Mouse (Mus musculus): ENCODE measurements around the gene Slc36a4. TPM values are rescaled to one million over a fixed set of nuclear protein-coding genes. Genes with fewer than 3 reads are reported as not detected.

Gene Slc36a4
- polyA plus RNA-seq (2015; fragmentation: Nextera tagmentation; extraction: Ambion mirVana): 1.5 and 1.7 TPM in 2 replicates

DNA sequence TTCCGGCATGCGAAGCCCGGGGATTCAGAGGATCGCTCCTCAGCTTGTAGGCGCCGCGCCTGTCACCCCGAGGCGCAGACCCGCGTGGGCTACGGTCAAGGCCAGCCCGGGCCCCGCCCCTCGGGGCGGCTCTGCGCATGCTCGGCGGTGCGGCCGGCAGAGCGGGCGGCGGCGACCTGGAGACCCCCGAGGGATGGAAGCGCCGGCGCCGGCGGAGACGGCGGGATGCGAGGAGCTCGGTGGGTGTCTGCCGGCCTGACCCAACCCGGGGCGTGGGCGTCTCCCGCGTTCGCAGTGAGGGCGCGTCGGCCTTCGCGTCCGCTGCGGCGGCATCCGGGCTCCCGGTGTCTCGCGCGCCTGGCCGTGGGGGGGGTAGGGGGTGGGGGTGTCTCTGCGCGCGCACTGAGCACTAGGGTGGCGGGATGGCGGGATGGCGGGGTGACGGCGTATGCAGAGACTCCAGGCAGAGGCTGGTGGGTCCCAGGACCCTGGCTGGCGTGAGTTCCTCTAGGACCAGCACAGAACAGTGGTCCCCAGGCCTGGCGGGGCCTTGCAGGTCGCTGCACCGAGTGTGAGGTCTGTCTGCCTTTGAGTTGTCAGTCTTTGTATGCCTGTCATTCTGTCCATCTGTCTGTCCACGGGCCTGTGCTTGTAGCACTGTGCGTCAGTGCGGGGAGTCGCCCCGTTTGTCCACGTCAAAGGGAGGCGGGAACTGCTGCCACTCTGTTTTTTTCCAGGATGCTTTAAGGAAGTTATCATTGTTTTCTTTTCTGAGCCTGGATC, at the start of gene Slc36a4:
Slc36a4 (plus strand) TSS at position 140 of the 783 bp plus-strand sequence.
- Histone ChIP-seq H3K9ac (ENCODE audit: low read depth, low read length) (peak within 1 kb of the TSS; percentile 57), H3K4me2 (ENCODE audit: low read depth, low read length) (peak within 1 kb of the TSS; percentile 75), H3K27me3 (ENCODE audit: control insufficient read depth, insufficient read depth, low read depth, low read length) (no peaks in the 10 kb centered on the region; the same call in 1 of the 2 replicates), H3K9me3 (replicated peaks; ENCODE audit: control insufficient read depth, low read length) (no peaks in the 10 kb centered on the region), H3K4me1 (ENCODE audit: control insufficient read depth, low read depth, low read length) (no peaks in the 10 kb centered on the region; the same call in 1 of the 2 replicates), H3K4me3 (ENCODE audit: low read depth, low read length) (peak within 1 kb of the TSS; percentile 62), H3K27ac (ENCODE audit: low read length) (peak within 1 kb of the TSS; percentile 12; the same call in 1 of the 2 replicates), H3K36me3 (ENCODE audit: control insufficient read depth, insufficient read depth) (no peaks in the 10 kb centered on the region)
- ATAC-seq (ENCODE audit: low read depth): peak; percentile 77
- under 1% methylated on average over 67 of the region's 75 CpGs for WGBS (ENCODE audit: insufficient replicate concordance)

GRCm38 (mm10) chr9:15664606-15665005, 44.9 kb upstream of the Slc36a4 start:
- no peak overlapping the region for H3K4me2 ChIP-seq (ENCODE audit: low read depth, low read length)
- no peaks in the 10 kb centered on the region for H3K27me3 ChIP-seq (ENCODE audit: control insufficient read depth, insufficient read depth, low read depth, low read length)
- no peaks in the 10 kb centered on the region for H3K36me3 ChIP-seq (ENCODE audit: control insufficient read depth, insufficient read depth)
- no peak for ATAC-seq (ENCODE audit: low read depth)
- H3K4me1 ChIP-seq (ENCODE audit: control insufficient read depth, low read depth, low read length): no peaks in the 10 kb centered on the region
- no peak overlapping the region for H3K4me3 ChIP-seq (ENCODE audit: low read depth, low read length)
- H3K27ac ChIP-seq (ENCODE audit: low read length): no peak overlapping the region
- WGBS (ENCODE audit: insufficient replicate concordance): 63% methylated on average over 7 of the region's 7 CpGs
- H3K9ac ChIP-seq (ENCODE audit: low read depth, low read length): no peak overlapping the region
- no peaks in the 10 kb centered on the region for H3K9me3 ChIP-seq (replicated peaks; ENCODE audit: control insufficient read depth, low read length)

DNA sequence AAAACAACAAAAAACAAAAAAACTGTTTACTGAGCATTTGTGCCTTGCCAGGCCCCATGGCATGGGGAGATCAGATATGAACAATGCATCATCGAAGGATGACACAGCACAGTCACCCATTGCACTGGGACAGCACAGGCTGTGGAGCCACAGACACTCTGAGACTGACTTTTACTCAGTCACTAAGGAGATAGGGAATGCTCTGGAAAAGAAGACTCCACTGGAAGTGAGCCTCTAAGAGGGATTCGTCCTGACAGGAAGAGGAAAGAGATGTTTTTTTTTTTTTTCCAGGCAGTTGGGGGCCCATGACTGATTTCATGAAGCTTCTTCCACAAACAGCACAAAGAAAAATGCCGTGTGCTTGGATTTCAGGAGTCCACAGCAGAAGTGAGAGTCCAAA, 40.1 kb upstream of the Slc36a4 start:
- H3K4me3 ChIP-seq (ENCODE audit: low read depth, low read length): no peak overlapping the region
- H3K4me2 ChIP-seq (ENCODE audit: low read depth, low read length): no peak overlapping the region
- no peak overlapping the region for H3K27ac ChIP-seq (ENCODE audit: low read length)
- H3K36me3 ChIP-seq (ENCODE audit: control insufficient read depth, insufficient read depth): no peaks in the 10 kb centered on the region
- H3K9me3 ChIP-seq (replicated peaks; ENCODE audit: control insufficient read depth, low read length): no peaks in the 10 kb centered on the region
- H3K27me3 ChIP-seq (ENCODE audit: control insufficient read depth, insufficient read depth, low read depth, low read length): no peaks in the 10 kb centered on the region
- no peaks in the 10 kb centered on the region; the same call in 1 of the 2 replicates for H3K4me1 ChIP-seq (ENCODE audit: control insufficient read depth, low read depth, low read length)
- H3K9ac ChIP-seq (ENCODE audit: low read depth, low read length): no peak overlapping the region
- 25% methylated on average over 3 of the region's 3 CpGs for WGBS (ENCODE audit: insufficient replicate concordance)
- no peak for ATAC-seq (ENCODE audit: low read depth)

GRCm38 (mm10) chr9:15670002-15670527, 39.5 kb upstream of the Slc36a4 start:
- 47% methylated on average over 5 of the region's 5 CpGs for WGBS (ENCODE audit: insufficient replicate concordance)
- ATAC-seq (ENCODE audit: low read depth): no peak

GRCm38 (mm10) chr9:15672251-15672650, 37.3 kb upstream of the Slc36a4 start:
- H3K9me3 ChIP-seq (replicated peaks; ENCODE audit: control insufficient read depth, low read length): no peaks in the 10 kb centered on the region
- 15% methylated on average over 1 of the region's 1 CpGs for WGBS (ENCODE audit: insufficient replicate concordance)
- H3K27ac ChIP-seq (ENCODE audit: low read length): no peak overlapping the region
- no peak overlapping the region for H3K4me2 ChIP-seq (ENCODE audit: low read depth, low read length)
- no peak overlapping the region for H3K4me3 ChIP-seq (ENCODE audit: low read depth, low read length)
- H3K36me3 ChIP-seq (ENCODE audit: control insufficient read depth, insufficient read depth): no peaks in the 10 kb centered on the region
- no peaks in the 10 kb centered on the region for H3K27me3 ChIP-seq (ENCODE audit: control insufficient read depth, insufficient read depth, low read depth, low read length)
- H3K9ac ChIP-seq (ENCODE audit: low read depth, low read length): no peak overlapping the region
- no peak for ATAC-seq (ENCODE audit: low read depth)
- H3K4me1 ChIP-seq (ENCODE audit: control insufficient read depth, low read depth, low read length): no peaks in the 10 kb centered on the region; the same call in 1 of the 2 replicates

More at GRCm38 (mm10) chr9:15670002-15670527, 39.5 kb upstream of the Slc36a4 start:
- no peaks in the 10 kb centered on the region; the same call in 1 of the 2 replicates for H3K4me1 ChIP-seq (ENCODE audit: control insufficient read depth, low read depth, low read length)
- no peaks in the 10 kb centered on the region for H3K27me3 ChIP-seq (ENCODE audit: control insufficient read depth, insufficient read depth, low read depth, low read length)
- H3K4me2 ChIP-seq (ENCODE audit: low read depth, low read length): no peak overlapping the region
- no peak overlapping the region for H3K4me3 ChIP-seq (ENCODE audit: low read depth, low read length)
- no peaks in the 10 kb centered on the region for H3K9me3 ChIP-seq (replicated peaks; ENCODE audit: control insufficient read depth, low read length)
- H3K36me3 ChIP-seq (ENCODE audit: control insufficient read depth, insufficient read depth): no peaks in the 10 kb centered on the region
- no peak overlapping the region for H3K9ac ChIP-seq (ENCODE audit: low read depth, low read length)
- H3K27ac ChIP-seq (ENCODE audit: low read length): no peak overlapping the region

- Histone ChIP-seq H3K36me3 (ENCODE audit: control insufficient read depth, insufficient read depth) (no peaks in the 10 kb centered on the region), H3K27ac (ENCODE audit: low read length) (no peak overlapping the region), H3K4me3 (ENCODE audit: low read depth, low read length) (no peak overlapping the region), H3K4me2 (ENCODE audit: low read depth, low read length) (no peak overlapping the region), H3K9ac (ENCODE audit: low read depth, low read length) (no peak overlapping the region), H3K27me3 (ENCODE audit: control insufficient read depth, insufficient read depth, low read depth, low read length) (no peaks in the 10 kb centered on the region), H3K4me1 (ENCODE audit: control insufficient read depth, low read depth, low read length) (no peaks in the 10 kb centered on the region), H3K9me3 (replicated peaks; ENCODE audit: control insufficient read depth, low read length) (no peaks in the 10 kb centered on the region)
- 51% methylated on average over 2 of the region's 2 CpGs for WGBS (ENCODE audit: insufficient replicate concordance)
- ATAC-seq (ENCODE audit: low read depth): no peak
Observed at GRCm38 (mm10) chr9:15681855-15682466, 27.6 kb upstream of the Slc36a4 start.

GRCm38 (mm10) chr9:15685215-15685614, 24.3 kb upstream of the Slc36a4 start:
- 14% methylated on average over 4 of the region's 4 CpGs for WGBS (ENCODE audit: insufficient replicate concordance)
- no peak overlapping the region for H3K27ac ChIP-seq (ENCODE audit: low read length)
- H3K36me3 ChIP-seq (ENCODE audit: control insufficient read depth, insufficient read depth): no peaks in the 10 kb centered on the region
- H3K4me1 ChIP-seq (ENCODE audit: control insufficient read depth, low read depth, low read length): no peaks in the 10 kb centered on the region
- H3K4me3 ChIP-seq (ENCODE audit: low read depth, low read length): no peak overlapping the region
- H3K27me3 ChIP-seq (ENCODE audit: control insufficient read depth, insufficient read depth, low read depth, low read length): no peaks in the 10 kb centered on the region
- no peak for ATAC-seq (ENCODE audit: low read depth)
- no peak overlapping the region for H3K4me2 ChIP-seq (ENCODE audit: low read depth, low read length)
- H3K9ac ChIP-seq (ENCODE audit: low read depth, low read length): no peak overlapping the region
- H3K9me3 ChIP-seq (replicated peaks; ENCODE audit: control insufficient read depth, low read length): no peaks in the 10 kb centered on the region

- Histone ChIP-seq H3K4me1 (ENCODE audit: control insufficient read depth, low read depth, low read length) (no peaks in the 10 kb centered on the region), H3K9me3 (replicated peaks; ENCODE audit: control insufficient read depth, low read length) (no peaks in the 10 kb centered on the region), H3K4me2 (ENCODE audit: low read depth, low read length) (no peak overlapping the region), H3K27me3 (ENCODE audit: control insufficient read depth, insufficient read depth, low read depth, low read length) (no peaks in the 10 kb centered on the region), H3K36me3 (ENCODE audit: control insufficient read depth, insufficient read depth) (no peaks in the 10 kb centered on the region), H3K4me3 (ENCODE audit: low read depth, low read length) (no peak overlapping the region), H3K9ac (ENCODE audit: low read depth, low read length) (no peak overlapping the region), H3K27ac (ENCODE audit: low read length) (no peak overlapping the region)
- ATAC-seq (ENCODE audit: low read depth): no peak
- 59% methylated on average over 5 of the region's 5 CpGs for WGBS (ENCODE audit: insufficient replicate concordance)
Observed at GRCm38 (mm10) chr9:15687358-15687757, 22.2 kb upstream of the Slc36a4 start.

- no peaks in the 10 kb centered on the region for H3K4me1 ChIP-seq (ENCODE audit: control insufficient read depth, low read depth, low read length)
- H3K4me3 ChIP-seq (ENCODE audit: low read depth, low read length): no peak overlapping the region
- no peak overlapping the region for H3K4me2 ChIP-seq (ENCODE audit: low read depth, low read length)
- WGBS (ENCODE audit: insufficient replicate concordance): 39% methylated on average over 4 of the region's 4 CpGs
- no peaks in the 10 kb centered on the region for H3K27me3 ChIP-seq (ENCODE audit: control insufficient read depth, insufficient read depth, low read depth, low read length)
- H3K9ac ChIP-seq (ENCODE audit: low read depth, low read length): no peak overlapping the region
- no peaks in the 10 kb centered on the region for H3K9me3 ChIP-seq (replicated peaks; ENCODE audit: control insufficient read depth, low read length)
- no peak overlapping the region for H3K27ac ChIP-seq (ENCODE audit: low read length)
- no peak for ATAC-seq (ENCODE audit: low read depth)
- no peaks in the 10 kb centered on the region for H3K36me3 ChIP-seq (ENCODE audit: control insufficient read depth, insufficient read depth)
Observed at GRCm38 (mm10) chr9:15693847-15694246, 15.7 kb upstream of the Slc36a4 start.

All from liver, embryonic 16.5 days (tissue).